Mouse (Mus musculus): Measurements from ENCODE around the gene Pdpn.

- TF ChIP-seq GATA1 (IDR thresholded peaks at IDR 0.05; ENCODE audit: borderline replicate concordance, low read length) (no peak), FLI1 (IDR thresholded peaks at IDR 0.05; ENCODE audit: low read length) (no peak)
These were observed 12.3 kb downstream of the Pdpn start for GRCm38 (mm10) chr4:143287065-143287464.
